Mouse (Mus musculus) spleen, adult 2 months (tissue): ENCODE data around the gene Fign.

Experiments used
- CTCF ChIP-seq: fragments of 200-500 bp; IDR thresholded peaks from 2 replicates; pipeline ENCODE4 v1.5.1; 2011; ENCODE audit warnings: mild to moderate bottlenecking, inconsistent platforms; ENCODE audit not compliant: insufficient read depth, insufficient read length, insufficient replicate concordance; ENCODE audit errors: extremely low read depth
- POLR2A ChIP-seq: fragments of 200-500 bp; IDR thresholded peaks from 2 replicates; pipeline ENCODE4 v1.6.1; 2011; ENCODE audit warnings: low read depth, low read length, inconsistent platforms

DNA sequence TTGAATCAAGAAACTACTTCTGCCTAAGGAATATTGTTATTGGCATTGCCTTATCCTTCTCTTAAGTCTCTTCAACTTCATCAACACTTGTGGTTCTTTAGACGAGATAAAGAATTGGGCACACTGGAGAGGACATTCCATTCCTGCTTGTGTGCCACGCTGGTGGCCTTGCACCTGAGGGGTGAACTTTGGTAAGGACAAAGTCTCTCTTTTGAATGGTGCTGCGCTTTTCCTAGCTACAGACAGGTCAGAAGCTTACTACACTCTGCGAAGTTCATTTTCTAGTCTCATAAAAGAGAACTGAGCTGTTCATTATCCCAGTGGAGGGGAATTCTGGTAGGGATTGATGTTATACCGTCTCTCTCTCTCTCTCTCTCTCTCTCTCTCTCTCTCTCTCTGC lies 38.4 kb downstream of the Fign start:
- no peak for TF ChIP-seq CTCF
- no peak for TF ChIP-seq POLR2A
